Mouse (Mus musculus) kidney, adult 10 weeks (tissue): Measurements from ENCODE around the gene Unc13a. TPM values are rescaled to one million over a fixed set of nuclear protein-coding genes. Genes with fewer than 3 reads are reported as not detected.

Experiments
- polyA plus RNA-seq: library from polyadenylated mRNA; stranded (reverse); fragments of 350-450 nt; fragmentation: Illumina TruSeq; extraction: RNeasy Lipid Tissue Mini Kit (QIAGEN cat#74804); gene quantifications from one replicate; pipeline ENCODE4 v1.2.3, GENCODE M21; 2014; ENCODE audit warnings: low read depth, low replicate concordance

The Unc13a gene
- not detected for polyA plus RNA-seq

DNA sequence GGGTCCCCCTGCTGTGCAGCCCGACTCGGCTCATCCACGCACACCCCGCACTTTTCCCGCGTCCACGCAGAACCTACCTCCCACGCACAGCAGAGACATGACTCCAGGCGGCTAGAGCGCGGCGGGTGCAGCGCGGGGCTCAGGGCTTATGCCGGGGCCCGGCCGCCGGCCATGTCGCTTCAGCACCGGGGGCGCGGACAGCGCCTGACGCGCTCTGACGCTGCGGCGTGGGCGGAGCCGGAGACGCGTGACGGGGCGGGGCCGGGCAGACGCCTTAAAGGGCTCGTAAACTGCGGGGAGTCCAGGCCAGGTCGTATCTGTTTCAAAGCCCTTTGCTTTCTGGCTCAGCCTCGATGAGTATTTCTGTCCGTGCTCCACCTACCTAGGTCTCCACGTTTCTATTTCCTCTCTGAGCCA lies at the start of gene Unc13a:
Gene Unc13a (minus strand): TSS at position 209 of the 417 bp plus-strand sequence.

DNA sequence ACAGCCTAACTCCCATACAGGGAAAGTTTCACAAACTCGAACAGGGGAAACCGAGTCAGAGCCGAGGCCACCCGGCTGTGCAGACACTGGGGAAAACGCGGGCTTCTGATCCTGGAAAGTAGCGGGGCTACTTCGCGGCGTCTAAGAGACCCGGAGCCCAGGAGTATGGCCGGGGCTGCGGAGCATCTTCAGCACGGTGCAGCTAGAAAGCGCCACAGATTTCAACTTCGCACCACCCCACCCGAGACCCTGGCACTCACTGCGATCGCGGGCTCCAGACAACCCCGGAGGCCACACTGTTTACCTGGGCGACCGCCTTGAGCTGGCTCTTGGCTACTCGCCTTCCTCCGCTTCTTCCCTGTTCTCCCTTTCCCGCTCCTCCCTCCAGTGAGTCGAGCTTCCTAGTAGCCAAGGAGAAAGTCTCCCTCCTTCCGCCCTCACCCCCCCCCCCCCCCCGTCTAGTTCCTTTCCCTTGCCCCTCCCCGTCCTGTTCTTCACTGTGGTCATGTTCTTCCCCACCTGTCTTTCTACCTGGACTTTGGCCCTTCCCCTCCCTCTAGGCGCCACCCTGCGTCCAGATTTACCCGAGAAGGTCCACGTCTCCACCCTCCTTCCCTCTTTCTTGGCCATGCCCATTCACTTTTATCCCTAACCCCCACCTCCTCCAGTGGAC lies 30.0 kb upstream of the Unc13a start, which contains the start of gene B3gnt3:
Gene B3gnt3 (minus strand): TSS at position 376 of the 673 bp plus-strand sequence.

DNA sequence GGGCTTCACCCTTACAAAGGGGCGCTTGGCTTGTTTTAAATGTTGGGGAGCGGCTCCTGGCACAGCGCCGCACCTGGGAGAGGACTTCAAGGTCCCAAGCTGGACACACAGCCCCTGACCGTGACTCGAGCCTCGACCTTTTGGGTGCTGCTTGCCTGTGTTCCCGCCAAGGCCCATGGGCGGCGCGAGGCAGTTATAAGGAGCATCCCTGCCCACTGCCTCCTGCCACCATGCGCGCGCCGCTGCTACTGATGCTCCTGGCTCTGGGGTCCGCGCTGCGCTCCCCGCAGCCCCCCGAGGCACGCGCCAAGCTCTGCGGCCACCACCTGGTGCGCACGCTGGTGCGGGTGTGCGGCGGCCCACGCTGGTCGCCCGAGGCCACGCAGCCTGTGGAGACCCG lies 17.5 kb upstream of the Unc13a start, which contains the start of gene Insl3:
Gene Insl3 (plus strand): TSS at position 187 of the 400 bp plus-strand sequence.

GRCm38 (mm10) chr8:71676020-71676741 lies 4.6 kb upstream of the Unc13a start, which contains the start of gene Jak3:
Gene Jak3 (plus strand): TSS chr8:71676296.

DNA sequence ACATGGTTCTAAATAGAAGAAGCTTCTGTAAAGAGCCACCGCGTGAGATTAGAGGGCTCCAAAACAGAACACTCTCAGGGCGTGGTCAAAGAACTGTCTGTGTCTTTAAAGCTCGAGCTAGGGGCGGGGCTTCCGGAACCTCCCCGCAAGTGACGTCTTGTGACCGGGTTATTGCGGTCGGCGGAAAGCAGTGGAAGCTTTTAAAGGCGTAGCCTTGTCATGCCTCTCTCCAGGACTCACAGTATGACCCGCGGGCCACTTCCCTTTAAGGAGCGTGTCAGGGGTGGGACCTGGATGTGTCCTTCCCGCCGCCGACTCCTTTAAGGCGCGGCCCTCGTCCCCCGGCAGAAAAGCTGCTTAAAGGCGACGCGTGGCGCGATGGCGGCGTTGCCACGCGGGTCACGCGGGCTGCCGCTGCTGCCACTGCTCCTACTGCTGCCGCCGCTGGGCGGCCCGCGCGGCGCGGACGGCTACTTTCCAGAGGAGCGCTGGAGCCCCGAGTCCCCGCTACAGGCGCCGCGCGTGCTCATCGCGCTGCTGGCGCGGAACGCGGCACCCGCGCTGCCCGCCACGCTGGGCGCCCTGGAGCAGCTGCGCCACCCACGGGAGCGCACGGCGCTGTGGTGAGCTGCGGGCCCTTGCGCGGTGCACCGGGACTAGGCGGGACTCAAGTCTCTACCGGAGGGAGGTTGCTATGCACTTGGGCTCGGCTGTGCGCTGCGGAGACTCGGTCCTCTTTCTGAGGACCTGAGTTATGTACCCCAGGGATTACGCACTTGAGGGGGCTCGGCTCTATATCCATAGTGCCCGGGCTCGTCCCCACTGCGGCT lies 60.5 kb downstream of the Unc13a start, which contains the start of gene Colgalt1:
Gene Colgalt1 (plus strand): TSS at position 177 of the 830 bp plus-strand sequence.

GRCm38 (mm10) chr8:71597451-71597850 lies 74.1 kb downstream of the Unc13a start, which contains the start of gene Fam129c:
Gene Fam129c (plus strand): TSS chr8:71597648.

GRCm38 (mm10) chr8:71591471-71592373 lies 79.8 kb downstream of the Unc13a start, which contains the start of gene Pgls:
Gene Pgls (plus strand): TSS chr8:71592176.

Other genes starting within 250 kb of the Unc13a start
- 0.77 TPM for gene Abhd8, start 208.1 kb downstream of the Unc13a start, polyA plus RNA-seq
- gene Mrpl34, start 206.8 kb downstream of the Unc13a start, polyA plus RNA-seq, result 16.9 TPM
- 1.3 TPM for gene Dda1, start 202.6 kb downstream of the Unc13a start, polyA plus RNA-seq
- gene Ano8, start 185.8 kb downstream of the Unc13a start, polyA plus RNA-seq, result 0.85 TPM
- 1.4 TPM for gene Gtpbp3, start 183.7 kb downstream of the Unc13a start, polyA plus RNA-seq
- 6.2 TPM for gene Plvap, start 160.0 kb downstream of the Unc13a start, polyA plus RNA-seq
- gene Ccdc194, start 146.0 kb downstream of the Unc13a start, polyA plus RNA-seq, result not detected
- gene Bst2, start 134.3 kb downstream of the Unc13a start, polyA plus RNA-seq, result 2.2 TPM
- gene Mvb12a, start 128.8 kb downstream of the Unc13a start, polyA plus RNA-seq, result 1.8 TPM
- gene Tmem221, start 112.9 kb downstream of the Unc13a start, polyA plus RNA-seq, result 2.3 TPM
- gene Nxnl1, start 105.2 kb downstream of the Unc13a start, polyA plus RNA-seq, result 0.20 TPM
- 1.6 TPM for gene Slc27a1, start 102.9 kb downstream of the Unc13a start, polyA plus RNA-seq
- 0.20 TPM for gene Pgls, start 79.6 kb downstream of the Unc13a start, polyA plus RNA-seq
- not detected for gene Fam129c, start 74.1 kb downstream of the Unc13a start, polyA plus RNA-seq
- gene Colgalt1, start 60.8 kb downstream of the Unc13a start, polyA plus RNA-seq, result 26.0 TPM
- not detected for gene Jak3, start 4.5 kb upstream of the Unc13a start, polyA plus RNA-seq
- not detected for gene Insl3, start 17.5 kb upstream of the Unc13a start, polyA plus RNA-seq
- 2.9 TPM for gene B3gnt3, start 30.0 kb upstream of the Unc13a start, polyA plus RNA-seq
- gene Fcho1, start 54.0 kb upstream of the Unc13a start, polyA plus RNA-seq, result not detected
- gene Zfp709, start 210.3 kb upstream of the Unc13a start, polyA plus RNA-seq, result 13.3 TPM
- gene Zfp882, start 236.9 kb upstream of the Unc13a start, polyA plus RNA-seq, result 15.6 TPM
- gene Zfp617, start 236.9 kb upstream of the Unc13a start, polyA plus RNA-seq, result 97.8 TPM